Mouse (Mus musculus) megakaryocyte-erythroid progenitor cell, adult 5 weeks (primary cell): ENCODE measurements around the gene Stra6. TPM values are rescaled to one million over a fixed set of nuclear protein-coding genes. Genes with fewer than 3 reads are reported as not detected.

ENCODE experiments used
- polyA plus RNA-seq: library from polyadenylated mRNA; stranded (reverse); fragments of >175 nt; gene quantifications from 2 replicates; pipeline ENCODE4 v1.2.3, GENCODE M21; 2012

The Stra6 gene
- not detected in 2 replicates for polyA plus RNA-seq

GRCm38 (mm10) chr9:58063531-58063930 is at the start of gene Stra6:
Stra6 (plus strand) TSS chr9:58063788.

DNA sequence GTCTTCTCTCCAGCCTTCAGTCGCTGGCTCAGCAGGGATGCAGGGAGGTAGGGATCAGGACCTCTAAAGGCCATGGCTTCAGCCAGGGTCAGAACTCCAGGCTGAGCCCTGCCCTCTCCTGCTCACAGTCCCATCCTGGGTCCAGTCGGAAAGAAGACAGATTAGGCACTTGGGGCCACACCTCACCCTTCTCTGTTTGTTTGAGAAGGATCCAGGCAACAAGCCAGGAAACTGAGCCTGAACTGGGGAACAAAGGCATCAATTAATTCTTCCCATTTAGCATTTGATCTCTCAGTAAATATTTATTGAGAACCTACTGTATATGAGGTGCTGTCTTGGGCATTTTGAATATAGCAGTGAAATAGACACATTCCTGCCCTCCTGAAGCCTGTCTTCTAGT is 55.1 kb downstream of the Stra6 start, which contains the start of gene Ccdc33:
Gene Ccdc33 (minus strand): TSS at position 153 of the 400 bp plus-strand sequence.

Other genes with a start within 250 kb of the Stra6 start
- 3.6 and 5.7 TPM in 2 replicates for gene Arid3b, start 227.0 kb upstream of the Stra6 start, polyA plus RNA-seq
- 79.6 and 88.1 TPM in 2 replicates for gene Ubl7, start 152.8 kb upstream of the Stra6 start, polyA plus RNA-seq
- 2.3 and 3.0 TPM in 2 replicates for gene Sema7a, start 123.7 kb upstream of the Stra6 start, polyA plus RNA-seq
- gene Cyp11a1, start 57.4 kb upstream of the Stra6 start, polyA plus RNA-seq = 0.49 and 0.76 TPM in 2 replicates
- gene Ccdc33, start 55.0 kb downstream of the Stra6 start, polyA plus RNA-seq = not detected in 2 replicates
- gene Islr, start 140.5 kb downstream of the Stra6 start, polyA plus RNA-seq = 0.07 and 0.44 TPM in 2 replicates
- 0.22 and 0.34 TPM in 2 replicates for gene Islr2, start 140.5 kb downstream of the Stra6 start, polyA plus RNA-seq
- gene Pml, start 186.0 kb downstream of the Stra6 start, polyA plus RNA-seq = 150 and 177 TPM in 2 replicates
- gene Stoml1, start 189.4 kb downstream of the Stra6 start, polyA plus RNA-seq = 6.7 and 7.1 TPM in 2 replicates
- 0.10 TPM in 1 of 2 replicates, not detected in the other for gene Loxl1, start 249.4 kb downstream of the Stra6 start, polyA plus RNA-seq